Mouse (Mus musculus): ENCODE measurements around the gene Traf4. TPM values are rescaled to one million over a fixed set of nuclear protein-coding genes. Genes with fewer than 3 reads are reported as not detected.
A peak's percentile ranks its signal among the peaks of the same experiment; 100 is the strongest.

The Traf4 gene
- polyA plus RNA-seq, 1 experiment from 2014 or later = 73.9 TPM

- Histone ChIP-seq H3K9me3 (ENCODE audit: control insufficient read depth, low read length) (no peaks in the 10 kb centered on the region), H3K27me3 (replicated peaks; ENCODE audit: control insufficient read depth, insufficient read depth, low read length) (no peaks in the 10 kb centered on the region), H3K4me3 (ENCODE audit: low read length) (peak overlapping the region; percentile 99; the same call in 1 of the 2 replicates), H3K4me2 (ENCODE audit: low read depth, low read length) (peak overlapping the region; percentile 94), H3K9ac (ENCODE audit: low read depth, low read length) (peak overlapping the region; percentile 99), H3K36me3 (ENCODE audit: control insufficient read depth, insufficient read depth, low read length) (peaks cover 21% of the 10 kb centered on the region), H3K4me1 (ENCODE audit: control insufficient read depth, insufficient read depth, low read length) (peaks cover 45% of the 10 kb centered on the region), H3K27ac (ENCODE audit: low read length) (0 out of 2 replicates have a peak overlapping the region, but pooled peaks have one; percentile 32)
- ATAC-seq = no peak
- WGBS = 55% methylated on average over 6 of the region's 6 CpGs
Measured at GRCm38 (mm10) chr11:78162504-78162903, 2.9 kb downstream of the Traf4 start.

GRCm38 (mm10) chr11:78161968-78162367 lies 3.4 kb downstream of the Traf4 start:
- ATAC-seq = no peak
- H3K9ac ChIP-seq (ENCODE audit: low read depth, low read length) = peak overlapping the region; percentile 99
- WGBS = 57% methylated on average over 4 of the region's 4 CpGs
- H3K36me3 ChIP-seq (ENCODE audit: control insufficient read depth, insufficient read depth, low read length) = peaks cover 21% of the 10 kb centered on the region
- H3K27me3 ChIP-seq (replicated peaks; ENCODE audit: control insufficient read depth, insufficient read depth, low read length) = no peaks in the 10 kb centered on the region
- H3K4me3 ChIP-seq (ENCODE audit: low read length) = no peak overlapping the region
- 0 out of 2 replicates have a peak overlapping the region, but pooled peaks have one; percentile 32 for H3K27ac ChIP-seq (ENCODE audit: low read length)
- 0 out of 2 replicates have a peak overlapping the region, but pooled peaks have one; percentile 94 for H3K4me2 ChIP-seq (ENCODE audit: low read depth, low read length)
- H3K9me3 ChIP-seq (ENCODE audit: control insufficient read depth, low read length) = no peaks in the 10 kb centered on the region
- peaks cover 43% of the 10 kb centered on the region for H3K4me1 ChIP-seq (ENCODE audit: control insufficient read depth, insufficient read depth, low read length)

- 86% methylated on average over 14 of the region's 14 CpGs for WGBS
- Histone ChIP-seq H3K9ac (ENCODE audit: low read depth, low read length) (peak overlapping the region; percentile 4; the same call in 1 of the 2 replicates), H3K9me3 (ENCODE audit: control insufficient read depth, low read length) (no peaks in the 10 kb centered on the region), H3K4me1 (ENCODE audit: control insufficient read depth, insufficient read depth, low read length) (peaks cover 35% of the 10 kb centered on the region), H3K36me3 (ENCODE audit: control insufficient read depth, insufficient read depth, low read length) (peaks cover 21% of the 10 kb centered on the region), H3K27me3 (replicated peaks; ENCODE audit: control insufficient read depth, insufficient read depth, low read length) (no peaks in the 10 kb centered on the region), H3K4me2 (ENCODE audit: low read depth, low read length) (no peak overlapping the region), H3K27ac (ENCODE audit: low read length) (no peak overlapping the region), H3K4me3 (ENCODE audit: low read length) (no peak overlapping the region)
- no peak for ATAC-seq
Measured at GRCm38 (mm10) chr11:78161169-78161568, 4.2 kb downstream of the Traf4 start.

GRCm38 (mm10) chr11:78160675-78161074 lies 4.7 kb downstream of the Traf4 start:
- Histone ChIP-seq H3K4me1 (ENCODE audit: control insufficient read depth, insufficient read depth, low read length) (peaks cover 30% of the 10 kb centered on the region), H3K36me3 (ENCODE audit: control insufficient read depth, insufficient read depth, low read length) (peaks cover 21% of the 10 kb centered on the region), H3K4me3 (ENCODE audit: low read length) (no peak overlapping the region), H3K9ac (ENCODE audit: low read depth, low read length) (peak overlapping the region; percentile 4; the same call in 1 of the 2 replicates), H3K9me3 (ENCODE audit: control insufficient read depth, low read length) (no peaks in the 10 kb centered on the region), H3K27me3 (replicated peaks; ENCODE audit: control insufficient read depth, insufficient read depth, low read length) (no peaks in the 10 kb centered on the region), H3K27ac (ENCODE audit: low read length) (no peak overlapping the region), H3K4me2 (ENCODE audit: low read depth, low read length) (no peak overlapping the region)
- ATAC-seq = no peak
- 87% methylated on average over 3 of the region's 3 CpGs for WGBS

- WGBS = 81% methylated on average over 18 of the region's 18 CpGs
- Histone ChIP-seq H3K4me2 (ENCODE audit: low read depth, low read length) (no peak overlapping the region), H3K27ac (ENCODE audit: low read length) (no peak overlapping the region), H3K9ac (ENCODE audit: low read depth, low read length) (no peak overlapping the region), H3K9me3 (ENCODE audit: control insufficient read depth, low read length) (no peaks in the 10 kb centered on the region), H3K4me3 (ENCODE audit: low read length) (no peak overlapping the region), H3K4me1 (ENCODE audit: control insufficient read depth, insufficient read depth, low read length) (peaks cover 29% of the 10 kb centered on the region), H3K36me3 (ENCODE audit: control insufficient read depth, insufficient read depth, low read length) (peaks cover 21% of the 10 kb centered on the region), H3K27me3 (replicated peaks; ENCODE audit: control insufficient read depth, insufficient read depth, low read length) (no peaks in the 10 kb centered on the region)
- no peak for ATAC-seq
Measured at GRCm38 (mm10) chr11:78160171-78160570, 5.2 kb downstream of the Traf4 start.

- H3K27ac ChIP-seq (ENCODE audit: low read length) = peak overlapping the region; percentile 10; the same call in 1 of the 2 replicates
- no peaks in the 10 kb centered on the region for H3K9me3 ChIP-seq (ENCODE audit: control insufficient read depth, low read length)
- peaks cover 29% of the 10 kb centered on the region for H3K4me1 ChIP-seq (ENCODE audit: control insufficient read depth, insufficient read depth, low read length)
- no peak for ATAC-seq
- peaks cover 26% of the 10 kb centered on the region for H3K36me3 ChIP-seq (ENCODE audit: control insufficient read depth, insufficient read depth, low read length)
- 0 out of 2 replicates have a peak overlapping the region, but pooled peaks have one; percentile 29 for H3K9ac ChIP-seq (ENCODE audit: low read depth, low read length)
- H3K27me3 ChIP-seq (replicated peaks; ENCODE audit: control insufficient read depth, insufficient read depth, low read length) = no peaks in the 10 kb centered on the region
- H3K4me3 ChIP-seq (ENCODE audit: low read length) = no peak overlapping the region
- 72% methylated on average over 7 of the region's 7 CpGs for WGBS
- H3K4me2 ChIP-seq (ENCODE audit: low read depth, low read length) = no peak overlapping the region
Measured at GRCm38 (mm10) chr11:78159557-78159956, 5.8 kb downstream of the Traf4 start.

- H3K4me1 ChIP-seq (ENCODE audit: control insufficient read depth, insufficient read depth, low read length) = peaks cover 29% of the 10 kb centered on the region
- WGBS = 12% methylated on average over 2 of the region's 2 CpGs
- H3K27ac ChIP-seq (ENCODE audit: low read length) = no peak overlapping the region
- H3K4me2 ChIP-seq (ENCODE audit: low read depth, low read length) = no peak overlapping the region
- H3K36me3 ChIP-seq (ENCODE audit: control insufficient read depth, insufficient read depth, low read length) = peaks cover 28% of the 10 kb centered on the region
- no peak overlapping the region for H3K4me3 ChIP-seq (ENCODE audit: low read length)
- no peaks in the 10 kb centered on the region for H3K27me3 ChIP-seq (replicated peaks; ENCODE audit: control insufficient read depth, insufficient read depth, low read length)
- ATAC-seq = peak; percentile 58
- no peaks in the 10 kb centered on the region for H3K9me3 ChIP-seq (ENCODE audit: control insufficient read depth, low read length)
- 0 out of 2 replicates have a peak overlapping the region, but pooled peaks have one; percentile 29 for H3K9ac ChIP-seq (ENCODE audit: low read depth, low read length)
Measured at GRCm38 (mm10) chr11:78159096-78159495, 6.3 kb downstream of the Traf4 start.

- Histone ChIP-seq H3K4me2 (ENCODE audit: low read depth, low read length) (no peak overlapping the region), H3K27ac (ENCODE audit: low read length) (no peak overlapping the region)
- no peak for ATAC-seq
Measured at GRCm38 (mm10) chr11:78156156-78156699, 9.2 kb downstream of the Traf4 start.

GRCm38 (mm10) chr11:78155674-78156073 lies 9.7 kb downstream of the Traf4 start:
- no peaks in the 10 kb centered on the region for H3K9me3 ChIP-seq (ENCODE audit: control insufficient read depth, low read length)
- no peak overlapping the region for H3K4me3 ChIP-seq (ENCODE audit: low read length)
- peaks cover 16% of the 10 kb centered on the region; the same call in 1 of the 2 replicates for H3K36me3 ChIP-seq (ENCODE audit: control insufficient read depth, insufficient read depth, low read length)
- WGBS = 77% methylated on average over 5 of the region's 5 CpGs
- ATAC-seq = no peak
- peaks cover under 1% of the 10 kb centered on the region; the same call in 1 of the 2 replicates for H3K4me1 ChIP-seq (ENCODE audit: control insufficient read depth, insufficient read depth, low read length)
- H3K27ac ChIP-seq (ENCODE audit: low read length) = no peak overlapping the region
- no peak overlapping the region for H3K4me2 ChIP-seq (ENCODE audit: low read depth, low read length)
- no peak overlapping the region for H3K9ac ChIP-seq (ENCODE audit: low read depth, low read length)
- H3K27me3 ChIP-seq (replicated peaks; ENCODE audit: control insufficient read depth, insufficient read depth, low read length) = no peaks in the 10 kb centered on the region

More at GRCm38 (mm10) chr11:78156156-78156699, 9.2 kb downstream of the Traf4 start:
- Histone ChIP-seq H3K4me1 (ENCODE audit: control insufficient read depth, insufficient read depth, low read length) (peaks cover 6% of the 10 kb centered on the region; the same call in 1 of the 2 replicates), H3K4me3 (ENCODE audit: low read length) (no peak overlapping the region), H3K36me3 (ENCODE audit: control insufficient read depth, insufficient read depth, low read length) (peaks cover 20% of the 10 kb centered on the region), H3K27me3 (replicated peaks; ENCODE audit: control insufficient read depth, insufficient read depth, low read length) (no peaks in the 10 kb centered on the region), H3K9ac (ENCODE audit: low read depth, low read length) (no peak overlapping the region), H3K9me3 (ENCODE audit: control insufficient read depth, low read length) (no peaks in the 10 kb centered on the region)
- 72% methylated on average over 6 of the region's 6 CpGs for WGBS
